Mouse (Mus musculus) ES-Bruce4 (cell line): Measurements from ENCODE around the gene Golgb1. TPM values are rescaled to one million over a fixed set of nuclear protein-coding genes. Genes with fewer than 3 reads are reported as not detected.
A peak's percentile ranks its signal among the peaks of the same experiment; 100 is the strongest.
"Not testable (repeated sequence)": the region's sequence is repeated elsewhere in the genome, so short reads cannot be mapped to it uniquely, and the experiment has no call there.

Source experiments
- H3K27ac ChIP-seq: 2 replicates; pipeline ENCODE4 v1.5.1; 2012; ENCODE audit warnings: low read length, inconsistent platforms; ENCODE audit not compliant: insufficient read depth
- H3K27me3 ChIP-seq: 2 replicates; pipeline ENCODE4 v1.6.1; 2012; ENCODE audit warnings: mild to moderate bottlenecking, low read length, inconsistent platforms; ENCODE audit not compliant: control insufficient read depth, poor library complexity, insufficient read depth, severe bottlenecking
- H3K36me3 ChIP-seq: 2 replicates; pipeline ENCODE4 v1.6.1; 2012; ENCODE audit warnings: inconsistent platforms, mild to moderate bottlenecking, low read length, moderate library complexity; ENCODE audit not compliant: control insufficient read depth, poor library complexity, insufficient read depth, severe bottlenecking
- H3K4me1 ChIP-seq: one replicate; pipeline ENCODE4 v1.8.1; 2011; ENCODE audit warnings: low read length; ENCODE audit not compliant: control insufficient read depth, insufficient read depth
- H3K4me3 ChIP-seq: 2 replicates; pipeline ENCODE4 v1.5.1; 2011; ENCODE audit warnings: low read depth, mild to moderate bottlenecking, low read length
- H3K9ac ChIP-seq: 2 replicates; pipeline ENCODE4 v1.6.1; 2012; ENCODE audit warnings: low read depth, mild to moderate bottlenecking, inconsistent platforms; ENCODE audit not compliant: poor library complexity, severe bottlenecking
- H3K9me3 ChIP-seq: replicated peaks from 2 replicates; pipeline ENCODE4 v1.6.1; 2012; ENCODE audit warnings: mild to moderate bottlenecking, low read length, inconsistent platforms; ENCODE audit not compliant: control insufficient read depth, poor library complexity, insufficient read depth, severe bottlenecking
- CTCF ChIP-seq: IDR thresholded peaks from one replicate; pipeline ENCODE4 v1.8.1; 2011; ENCODE audit warnings: low read depth, low read length
- EP300 ChIP-seq: IDR thresholded peaks from 2 replicates; pipeline ENCODE4 v1.6.1; 2011; ENCODE audit warnings: low read depth, low read length; ENCODE audit not compliant: insufficient read depth
- POLR2A ChIP-seq: IDR thresholded peaks from one replicate; pipeline ENCODE4 v1.8.1; 2011; ENCODE audit warnings: low read length; ENCODE audit not compliant: insufficient read depth
- polyA plus RNA-seq: library from polyadenylated mRNA; stranded (reverse); fragments of >200 nt; gene quantifications from 2 replicates; pipeline ENCODE4 v1.2.4, GENCODE M21; 2011; ENCODE audit warnings: low read depth; ENCODE audit not compliant: missing spikeins, insufficient read depth, insufficient read length

Gene Golgb1
- 65.1 and 67.5 TPM in 2 replicates for polyA plus RNA-seq

GRCm38 (mm10) chr16:36874583-36875275 lies at the start of gene Golgb1, which contains the start of gene Eaf2:
TSS of gene Golgb1 (plus strand) at chr16:36875140.
TSS of gene Eaf2 (minus strand) at chr16:36875003.
- Histone ChIP-seq H3K27ac (peak within 1 kb of the TSS; percentile 76; the same call in 1 of the 2 replicates), H3K9me3 (no peaks in the 10 kb centered on the region), H3K9ac (peak within 1 kb of the TSS; percentile 93), H3K36me3 (peaks cover 4% of the 10 kb centered on the region), H3K27me3 (no peaks in the 10 kb centered on the region), H3K4me3 (peak within 1 kb of the TSS; percentile 100), H3K4me1 (no peaks in the 10 kb centered on the region)
- TF ChIP-seq POLR2A: peak; percentile 45
- no peak for TF ChIP-seq CTCF

GRCm38 (mm10) chr16:36827611-36828053 lies 47.3 kb upstream of the Golgb1 start:
- H3K36me3 ChIP-seq: no peaks in the 10 kb centered on the region
- H3K9me3 ChIP-seq: no peaks in the 10 kb centered on the region
- H3K4me3 ChIP-seq: peak overlapping the region; percentile 90
- no peaks in the 10 kb centered on the region for H3K4me1 ChIP-seq
- no peak overlapping the region for H3K27ac ChIP-seq
- TF ChIP-seq CTCF (no peak), POLR2A (no peak), EP300 (no peak)
- peak overlapping the region; percentile 96 for H3K9ac ChIP-seq
- H3K27me3 ChIP-seq: no peaks in the 10 kb centered on the region; the same call in 1 of the 2 replicates

GRCm38 (mm10) chr16:36828054-36828786 lies 46.7 kb upstream of the Golgb1 start, which contains the start of gene Iqcb1:
TSS of gene Iqcb1 (plus strand) at chr16:36828385.
- no peaks in the 10 kb centered on the region for H3K36me3 ChIP-seq
- H3K27ac ChIP-seq: no peak within 1 kb of the TSS
- H3K4me3 ChIP-seq: peak within 1 kb of the TSS; percentile 100
- TF ChIP-seq POLR2A (peak; percentile 34), EP300 (no peak)
- peak within 1 kb of the TSS; percentile 96 for H3K9ac ChIP-seq
- H3K27me3 ChIP-seq: no peaks in the 10 kb centered on the region; the same call in 1 of the 2 replicates
- no peaks in the 10 kb centered on the region for H3K4me1 ChIP-seq
- H3K9me3 ChIP-seq: no peaks in the 10 kb centered on the region

DNA sequence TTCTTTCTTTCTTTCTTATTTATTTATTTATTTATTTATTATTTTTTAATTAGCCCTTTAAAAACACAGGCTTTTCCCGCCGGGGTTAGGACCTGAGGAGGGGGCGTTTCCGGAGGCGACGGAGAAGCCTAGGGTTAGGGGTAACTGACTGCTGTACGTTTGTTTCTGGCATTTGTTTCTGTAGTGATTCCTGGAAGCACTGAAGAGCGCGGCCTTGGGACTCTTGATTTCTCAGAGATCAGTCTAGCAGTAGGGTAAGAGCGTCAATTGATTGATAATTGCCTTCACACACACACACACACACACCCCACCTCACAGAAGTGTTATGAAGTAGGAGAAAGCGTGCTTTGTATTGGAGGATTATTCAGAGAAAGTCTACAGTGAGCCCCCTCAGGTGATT lies 46.1 kb upstream of the Golgb1 start:
- no peak for TF ChIP-seq POLR2A
- TF ChIP-seq EP300: no peak
- no peak for TF ChIP-seq CTCF
- no peaks in the 10 kb centered on the region for H3K4me1 ChIP-seq
- no peaks in the 10 kb centered on the region for H3K9me3 ChIP-seq
- H3K9ac ChIP-seq: peak overlapping the region; percentile 96
- no peaks in the 10 kb centered on the region; the same call in 1 of the 2 replicates for H3K27me3 ChIP-seq
- no peak overlapping the region for H3K27ac ChIP-seq
- H3K36me3 ChIP-seq: no peaks in the 10 kb centered on the region
- H3K4me3 ChIP-seq: peak overlapping the region; percentile 100

DNA sequence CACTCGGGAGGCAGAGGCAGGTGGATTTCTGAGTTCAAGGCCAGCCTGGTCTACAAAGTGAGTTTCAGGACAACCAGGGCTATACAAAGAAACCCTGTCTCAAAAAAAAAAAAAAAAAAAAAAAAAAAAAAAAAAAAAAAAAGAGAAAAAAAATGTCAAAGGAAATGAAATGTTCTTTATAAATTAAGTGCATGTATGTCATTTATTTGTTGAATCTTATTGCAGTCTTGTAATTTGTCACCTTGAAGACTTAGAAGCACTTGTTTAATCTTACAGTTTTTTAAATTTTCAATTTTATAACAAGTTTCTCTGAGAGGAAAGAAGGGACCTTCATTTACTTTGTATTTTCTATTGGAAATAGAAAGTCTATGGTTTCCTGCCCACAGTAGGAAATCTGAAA lies 28.0 kb upstream of the Golgb1 start:
- H3K9ac ChIP-seq, H3K4me1 ChIP-seq, H3K27ac ChIP-seq, H3K9me3 ChIP-seq, H3K36me3 ChIP-seq, H3K4me3 ChIP-seq, H3K27me3 ChIP-seq: not testable (repeated sequence)

GRCm38 (mm10) chr16:36851202-36851601 lies 23.7 kb upstream of the Golgb1 start:
- Histone ChIP-seq H3K4me3 (no peak overlapping the region), H3K4me1 (no peaks in the 10 kb centered on the region), H3K36me3 (no peaks in the 10 kb centered on the region), H3K9me3 (no peaks in the 10 kb centered on the region), H3K27ac (no peak overlapping the region), H3K9ac (no peak overlapping the region), H3K27me3 (no peaks in the 10 kb centered on the region)
- TF ChIP-seq POLR2A: no peak
- TF ChIP-seq CTCF: no peak
- no peak for TF ChIP-seq EP300
